In genomic region chr16:34081683-34082438, GRCm38 (mm10) we compare ENCODE assay signal across 8 mouse cellular contexts.
DNase-seq lines count a peak whose midpoint lies in the region; ATAC-seq and TF ChIP-seq lines count a peak whose summit lies in the region.

No protein-coding gene starts in this region.

- H3K4me2 ChIP-seq in lung, embryonic 16.5 days (ENCODE audit: low read depth, low read length): no peak overlapping the region
- 0 out of 2 replicates have a peak overlapping the region, but pooled peaks have one; percentile 9 for H3K4me2 ChIP-seq in intestine, postnatal 0 days (replicated peaks; ENCODE audit: low read depth)
- H3K4me2 ChIP-seq in midbrain, embryonic 12.5 days (replicated peaks): no peak overlapping the region

- H3K9me3 ChIP-seq in lung, embryonic 16.5 days (ENCODE audit: control insufficient read depth, low read length): no peaks in the 10 kb centered on the region
- H3K9me3 ChIP-seq in intestine, postnatal 0 days (ENCODE audit: control insufficient read depth): no peaks in the 10 kb centered on the region
- no peaks in the 10 kb centered on the region for H3K9me3 ChIP-seq in midbrain, embryonic 12.5 days

- peaks cover 23% of the 10 kb centered on the region for H3K4me1 ChIP-seq in lung, embryonic 16.5 days (replicated peaks; ENCODE audit: control insufficient read depth, insufficient read depth, low read length)
- H3K4me1 ChIP-seq in intestine, postnatal 0 days (replicated peaks; ENCODE audit: control insufficient read depth, insufficient read depth, low read length): peaks cover 6% of the 10 kb centered on the region
- H3K4me1 ChIP-seq in midbrain, embryonic 12.5 days: peaks cover 16% of the 10 kb centered on the region
- no peaks in the 10 kb centered on the region for H3K4me1 ChIP-seq in thymus, adult 2 months (replicated peaks; ENCODE audit: control insufficient read depth, insufficient read depth, low read length)

- H3K27me3 ChIP-seq in lung, embryonic 16.5 days (ENCODE audit: control insufficient read depth, insufficient read depth, low read depth, low read length): no peaks in the 10 kb centered on the region
- no peaks in the 10 kb centered on the region for H3K27me3 ChIP-seq in intestine, postnatal 0 days (replicated peaks; ENCODE audit: control insufficient read depth, insufficient read depth, low read length)
- no peaks in the 10 kb centered on the region for H3K27me3 ChIP-seq in midbrain, embryonic 12.5 days
- no peaks in the 10 kb centered on the region for H3K27me3 ChIP-seq in thymus, adult 2 months (ENCODE audit: control insufficient read depth, insufficient read depth, low read length)

- no peak overlapping the region for H3K4me3 ChIP-seq in lung, embryonic 16.5 days (ENCODE audit: low read length)
- no peak overlapping the region for H3K4me3 ChIP-seq in intestine, postnatal 0 days (ENCODE audit: low read depth, low read length)
- H3K4me3 ChIP-seq in midbrain, embryonic 12.5 days: no peak overlapping the region
- H3K4me3 ChIP-seq in thymus, adult 2 months (ENCODE audit: control insufficient read depth, insufficient read depth, low read length): no peak overlapping the region

- no peak overlapping the region for H3K9ac ChIP-seq in lung, embryonic 16.5 days (ENCODE audit: low read length)
- no peak overlapping the region for H3K9ac ChIP-seq in intestine, postnatal 0 days (ENCODE audit: low read depth, low read length)
- H3K9ac ChIP-seq in midbrain, embryonic 12.5 days (replicated peaks): no peak overlapping the region

- peak overlapping the region; percentile 18 for H3K27ac ChIP-seq in lung, embryonic 16.5 days (ENCODE audit: low read length)
- no peak overlapping the region for H3K27ac ChIP-seq in intestine, postnatal 0 days (ENCODE audit: low read depth, low read length)
- 0 out of 2 replicates have a peak overlapping the region, but pooled peaks have one; percentile 20 for H3K27ac ChIP-seq in midbrain, embryonic 12.5 days (replicated peaks)
- no peak overlapping the region for H3K27ac ChIP-seq in thymus, adult 2 months (ENCODE audit: control insufficient read depth, insufficient read depth, low read length)

- no peak for TF ChIP-seq POLR2A in thymus, adult 2 months (IDR thresholded peaks at IDR 0.05; ENCODE audit: control insufficient read depth, extremely low read depth, insufficient read depth, low read length, poor library complexity)

- no peaks in the 10 kb centered on the region for H3K36me3 ChIP-seq in lung, embryonic 16.5 days (ENCODE audit: control insufficient read depth, insufficient read depth, low read length)
- H3K36me3 ChIP-seq in intestine, postnatal 0 days (ENCODE audit: control insufficient read depth, insufficient read depth): no peaks in the 10 kb centered on the region
- H3K36me3 ChIP-seq in midbrain, embryonic 12.5 days: no peaks in the 10 kb centered on the region
- H3K36me3 ChIP-seq in thymus, adult 2 months (ENCODE audit: control insufficient read depth, insufficient read depth, low read length): no peaks in the 10 kb centered on the region

- no peak for DNase-seq in lung, postnatal 4 days
- DNase-seq in heart, adult 11 months: peak; percentile 97
- DNase-seq in thymus, adult 2 months: no peak
- no peak for DNase-seq in cerebellum, adult 18-20 months

- TF ChIP-seq CTCF in intestine, postnatal 0 days (IDR thresholded peaks at IDR 0.05; ENCODE audit: low read depth): no peak
- TF ChIP-seq CTCF in thymus, adult 2 months (IDR thresholded peaks at IDR 0.05; ENCODE audit: borderline replicate concordance, control insufficient read depth, extremely low read depth, insufficient read depth, low read length, poor library complexity): no peak

- WGBS in lung, embryonic 16.5 days: 52% methylated on average over 19 of the region's 19 CpGs
- 37% methylated on average over 19 of the region's 19 CpGs for WGBS in intestine, postnatal 0 days
- 43% methylated on average over 19 of the region's 19 CpGs for WGBS in midbrain, embryonic 12.5 days
- 94% methylated on average over 19 of the region's 19 CpGs for WGBS in thymus, adult 2 months

- ATAC-seq in lung, embryonic 16.5 days (ENCODE audit: low read depth): peak; percentile 68
- ATAC-seq in intestine, postnatal 0 days: peak; percentile 80
- no peak for ATAC-seq in midbrain, embryonic 12.5 days (ENCODE audit: low FRiP score, low read depth)
- ATAC-seq in inflammation-experienced regulatory T-cells, adult 6 months: no peak

Comparison
In these comparisons a context has a peak if more than half of its experiments do, and no peak if none do; other contexts are left out.
1. ATAC-seq: peak in lung, embryonic 16.5 days (single experiment) and intestine, postnatal 0 days (single experiment); none in midbrain, embryonic 12.5 days (single experiment) and inflammation-experienced regulatory T-cells, adult 6 months (single experiment).
2. H3K27ac ChIP-seq: peak in lung, embryonic 16.5 days (single experiment) and midbrain, embryonic 12.5 days (single experiment); none in intestine, postnatal 0 days (single experiment) and thymus, adult 2 months (single experiment).